Mouse (Mus musculus): Measurements from ENCODE around the gene Barhl1.

- no peak for TF ChIP-seq POLR2A (IDR thresholded peaks at IDR 0.05; ENCODE audit: low read depth, low read length)
- no peak for TF ChIP-seq CTCF (conservative IDR thresholded peaks at IDR 0.05; ENCODE audit: insufficient read depth, insufficient read length, low read depth, low read length)
These were observed 38.1 kb upstream of the Barhl1 start for GRCm38 (mm10) chr2:28954595-28954994.
